ENCODE assay signal across 28 mouse cellular contexts in genomic region chr2:147360401-147360800, GRCm38 (mm10). TPM values are rescaled to one million over a fixed set of nuclear protein-coding genes. Genes with fewer than 3 reads are reported as not detected.
"Had no signal": no experiment of that assay in that cellular context is flagged by ENCODE, and none has a peak within 500 bp of the region (broad histone marks: within the 10 kb centered on the region; RNA-seq: fewer than 3 reads in every experiment).

No protein-coding gene starts in this region.

- H3K4me3 ChIP-seq: heart, adult 2 months; heart, embryonic 13.5 days; heart, embryonic 15.5 days; hindbrain, embryonic 12.5 days; hindbrain, embryonic 15.5 days; kidney, embryonic 15.5 days; left cerebral cortex, adult 2 months; limb, embryonic 10.5 days; limb, embryonic 12.5 days; liver, embryonic 13.5 days had no signal

- H3K9me3 ChIP-seq: heart, embryonic 13.5 days; heart, embryonic 15.5 days; hindbrain, embryonic 12.5 days; hindbrain, embryonic 15.5 days; kidney, embryonic 15.5 days; limb, embryonic 10.5 days; limb, embryonic 12.5 days; liver, embryonic 13.5 days had no signal

- H3K36me3 ChIP-seq: heart, embryonic 13.5 days; heart, embryonic 15.5 days; hindbrain, embryonic 12.5 days; hindbrain, embryonic 15.5 days; kidney, embryonic 15.5 days; limb, embryonic 10.5 days; limb, embryonic 12.5 days; liver, embryonic 13.5 days had no signal

- DNase-seq: gastrocnemius, postnatal 14 days; gastrocnemius, postnatal 36 days; heart, adult 2 months; heart, postnatal 14 days; heart, postnatal 36 days; kidney, adult 11 months; kidney, adult 2 months; kidney, adult 9 months; kidney, postnatal 14 days; kidney, postnatal 36 days; layer of hippocampus, adult 9-11 months; liver; liver, embryonic 13.5 days had no signal

- H3K27ac ChIP-seq: heart, adult 2 months; heart, embryonic 13.5 days; heart, embryonic 15.5 days; hindbrain, embryonic 12.5 days; hindbrain, embryonic 15.5 days; hindbrain, postnatal 0 days; kidney, embryonic 15.5 days; kidney, postnatal 0 days; left cerebral cortex, adult 2 months; limb, embryonic 10.5 days; limb, embryonic 12.5 days; liver, embryonic 13.5 days had no signal

- H3K4me1 ChIP-seq: liver, embryonic 13.5 days had no signal

- ATAC-seq: hindbrain, postnatal 0 days; intestine, embryonic 16.5 days had no signal

- H3K4me2 ChIP-seq: heart, embryonic 11.5 days; heart, embryonic 13.5 days; heart, embryonic 15.5 days; hindbrain, embryonic 12.5 days; hindbrain, embryonic 15.5 days; kidney, embryonic 15.5 days; limb, embryonic 12.5 days; liver, embryonic 11.5 days; liver, embryonic 13.5 days had no signal

- H3K9ac ChIP-seq: heart, embryonic 13.5 days; heart, embryonic 15.5 days; hindbrain, embryonic 12.5 days; hindbrain, embryonic 15.5 days; kidney, embryonic 15.5 days; limb, embryonic 12.5 days; liver, embryonic 13.5 days had no signal

RNA-seq across cellular contexts. Expression of gene Pax1, which starts 1.3 kb away (rescaled TPM):
- polyA plus RNA-seq: heart, postnatal 0 days; hindbrain, embryonic 15.5 days; hindbrain, postnatal 0 days; intestine, embryonic 14.5 days; intestine, embryonic 16.5 days; kidney, postnatal 0 days; liver, embryonic 13.5 days had no signal
